Mouse (Mus musculus) ES-Bruce4 (cell line): ENCODE measurements around the gene Angptl8.

ENCODE experiments used
- CTCF ChIP-seq: IDR thresholded peaks from one replicate; pipeline ENCODE4 v1.8.1; 2011; ENCODE audit warnings: low read depth, low read length
- EP300 ChIP-seq: IDR thresholded peaks from 2 replicates; pipeline ENCODE4 v1.6.1; 2011; ENCODE audit warnings: low read depth, low read length; ENCODE audit not compliant: insufficient read depth

- TF ChIP-seq EP300 (no peak), CTCF (no peak)
These were observed 42.7 kb upstream of the Angptl8 start for GRCm38 (mm10) chr9:21792644-21793043.
